Mouse (Mus musculus) lung, adult 2 months (tissue): ENCODE results near the gene Mast4.

Experiments
- CTCF ChIP-seq: fragments of 200-500 bp; IDR thresholded peaks from 2 replicates; pipeline ENCODE4 v1.5.1; 2011; ENCODE audit warnings: mild to moderate bottlenecking, low read length, control low read depth; ENCODE audit not compliant: insufficient read depth
- POLR2A ChIP-seq: fragments of 200-500 bp; IDR thresholded peaks from 2 replicates; pipeline ENCODE4 v1.6.1; 2011; ENCODE audit warnings: low read depth, mild to moderate bottlenecking, control low read depth, low read length, borderline replicate concordance; ENCODE audit errors: extremely low read depth

DNA sequence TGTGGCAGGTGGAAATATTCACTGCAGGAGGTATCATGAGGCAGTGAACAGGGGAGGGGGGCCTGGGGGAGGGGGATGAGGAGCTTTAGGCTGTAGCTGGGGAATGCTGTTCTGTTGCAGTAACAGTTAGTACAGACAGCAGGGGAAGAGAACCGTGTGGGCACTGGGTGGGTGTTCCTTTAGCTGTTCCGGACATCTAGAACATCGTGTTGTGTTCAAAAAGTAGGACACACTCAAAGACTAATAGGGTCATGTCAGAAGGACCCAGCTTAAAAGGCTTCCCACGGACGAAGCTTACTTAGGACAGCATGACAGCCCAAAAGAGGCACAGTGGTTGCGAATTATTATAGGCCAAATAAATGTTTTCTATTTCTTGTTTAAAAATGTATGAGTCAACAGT is 393.8 kb downstream of the Mast4 start:
- TF ChIP-seq CTCF (no peak), POLR2A (no peak)
